ENCODE assay signal across 14 mouse cellular contexts in genomic region chr13:28400459-28400858, GRCm38 (mm10).
DNase-seq lines count a peak whose midpoint lies in the region; ATAC-seq lines count a peak whose summit lies in the region.
"Had no signal": no experiment of that assay in that cellular context is flagged by ENCODE, and none has a peak within 500 bp of the region (broad histone marks: within the 10 kb centered on the region; RNA-seq: fewer than 3 reads in every experiment).

No protein-coding gene starts in this region.

- H3K36me3 ChIP-seq in intestine, embryonic 15.5 days: no peaks in the 10 kb centered on the region
- H3K36me3 ChIP-seq: hindbrain, embryonic 13.5 days; midbrain, embryonic 12.5 days had no signal

- H3K4me1 ChIP-seq in intestine, embryonic 15.5 days (replicated peaks): no peaks in the 10 kb centered on the region; the same call in 1 of the 2 replicates

- H3K4me2 ChIP-seq in intestine, embryonic 15.5 days (replicated peaks): 0 out of 2 replicates have a peak overlapping the region, but pooled peaks have one; percentile 2
- H3K4me2 ChIP-seq: forebrain, embryonic 13.5 days; hindbrain, embryonic 13.5 days; midbrain, embryonic 12.5 days had no signal

- no peak overlapping the region for H3K4me3 ChIP-seq in intestine, embryonic 15.5 days (replicated peaks)
- H3K4me3 ChIP-seq: forebrain, embryonic 13.5 days; hindbrain, embryonic 13.5 days; midbrain, embryonic 12.5 days had no signal

- no peaks in the 10 kb centered on the region for H3K27me3 ChIP-seq in intestine, embryonic 15.5 days (replicated peaks)
- H3K27me3 ChIP-seq: forebrain, embryonic 13.5 days; hindbrain, embryonic 13.5 days; midbrain, embryonic 12.5 days had no signal

- no peak overlapping the region for H3K9ac ChIP-seq in intestine, embryonic 15.5 days
- H3K9ac ChIP-seq: forebrain, embryonic 13.5 days; hindbrain, embryonic 13.5 days; midbrain, embryonic 12.5 days had no signal

- intact Hi-C loops in left cerebral cortex, postnatal 36 days (cut with DNase I): no loop called here
- intact Hi-C loops in left cerebral cortex, postnatal 14 days (cut with DNase I): loop anchor here (5.0 kb wide), 1 partner anchor 1437 kb away; no protein-coding TSS in a partner anchor

- WGBS in intestine, embryonic 15.5 days: 18% methylated on average over 7 of the region's 7 CpGs

- DNase-seq in adrenal gland, postnatal 14 days: peak; percentile 13
- DNase-seq in adrenal gland, postnatal 10 days: no peak
- DNase-seq in kidney, postnatal 10 days: peak; percentile 31
- DNase-seq in kidney, adult 9 months: no peak
- DNase-seq in lung, postnatal 10 days: peak; percentile 61
- no peak for DNase-seq in left cerebral cortex, postnatal 36 days (ENCODE audit: low spot score in 2 of 2)
- DNase-seq in left cerebral cortex, postnatal 14 days (ENCODE audit: low spot score in 2 of 2): no peak
- DNase-seq: cerebellum, adult 11-12 months; cerebellum, postnatal 36 days; thymus, postnatal 25 days had no signal

- H3K9me3 ChIP-seq in intestine, embryonic 15.5 days: no peaks in the 10 kb centered on the region
- H3K9me3 ChIP-seq: forebrain, embryonic 13.5 days; hindbrain, embryonic 13.5 days; midbrain, embryonic 12.5 days had no signal

- 0 out of 2 replicates have a peak, but pooled peaks have one; percentile 34 for ATAC-seq in intestine, embryonic 15.5 days
- ATAC-seq: forebrain, embryonic 13.5 days had no signal

- no peak overlapping the region for H3K27ac ChIP-seq in intestine, embryonic 15.5 days
- H3K27ac ChIP-seq: hindbrain, embryonic 13.5 days; midbrain, embryonic 12.5 days had no signal

Comparison
In these comparisons a context has a peak if more than half of its experiments do, and no peak if none do; other contexts are left out.
1. DNase-seq: peak in adrenal gland, postnatal 14 days (single experiment), kidney, postnatal 10 days (single experiment) and lung, postnatal 10 days (single experiment); none in adrenal gland, postnatal 10 days (single experiment), kidney, adult 9 months (single experiment), left cerebral cortex, postnatal 36 days (0 of 2) and left cerebral cortex, postnatal 14 days (0 of 2).